Mouse (Mus musculus): ENCODE data around the gene Btbd19. TPM values are rescaled to one million over a fixed set of nuclear protein-coding genes. Genes with fewer than 3 reads are reported as not detected.

Btbd19 gene
- polyA plus RNA-seq, 1 experiment from 2014 or later = 4.9 TPM

DNA sequence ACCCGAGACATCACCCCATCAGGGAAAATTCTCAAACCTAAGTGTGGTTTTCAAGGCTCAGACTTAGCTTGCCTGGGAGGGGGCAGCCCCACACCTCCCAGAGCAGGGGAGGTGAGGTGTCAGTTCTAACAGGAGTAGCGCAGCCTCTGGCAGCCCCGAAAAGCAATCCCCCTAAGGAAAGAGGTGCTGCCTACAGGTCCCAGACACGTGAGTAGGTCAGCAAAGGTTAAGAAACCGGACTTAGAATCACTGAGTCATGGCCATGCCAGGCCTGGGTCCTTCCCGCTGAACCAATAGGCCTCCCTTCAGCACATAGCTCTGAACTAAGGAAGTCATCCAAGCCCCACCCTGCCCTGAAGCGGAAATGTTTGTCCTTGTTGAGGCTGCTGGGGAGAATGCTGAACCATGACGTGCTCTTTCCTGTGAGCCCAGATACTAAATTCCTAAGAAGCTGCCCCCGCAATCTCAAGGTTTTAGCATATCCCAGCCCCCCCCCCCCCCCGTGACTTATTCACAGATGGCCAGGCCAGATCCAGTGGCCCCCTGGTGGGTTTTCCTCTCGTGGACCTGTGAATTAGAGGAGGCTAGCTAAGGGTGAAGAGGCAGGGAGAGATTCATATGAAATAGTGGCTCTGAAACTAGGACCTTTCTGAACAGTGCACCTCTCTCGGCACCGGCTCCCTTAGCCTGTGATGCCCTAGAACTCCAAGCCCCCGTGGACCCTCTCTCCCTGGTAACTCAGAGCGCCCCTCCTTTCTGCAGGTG, 567 bp upstream of the Btbd19 start:
- H3K36me3 ChIP-seq (ENCODE audit: insufficient read depth, low read length) = 0 out of 2 replicates have a peak, but pooled peaks cover 6% of the 10 kb centered on the region
- ATAC-seq (replicated peaks; ENCODE audit: low FRiP score, low read depth) (peak; percentile 81), DNase-seq (ENCODE audit: low spot score) (peak; percentile 97)
- no peak for TF ChIP-seq CTCF (IDR thresholded peaks at IDR 0.05; ENCODE audit: low read depth)
- H3K4me2 ChIP-seq (ENCODE audit: low read length) = no peak overlapping the region; the same call in 1 of the 2 replicates
- 28% methylated on average over 15 of the region's 15 CpGs for whole genome bisulfite sequencing
- no peaks in the 10 kb centered on the region for H3K27me3 ChIP-seq (ENCODE audit: insufficient read depth, low read length)
- H3K4me3 ChIP-seq (replicated peaks; ENCODE audit: low read depth, low read length) = no peak overlapping the region
- H3K4me1 ChIP-seq (replicated peaks; ENCODE audit: insufficient read depth, low read length) = peaks cover 15% of the 10 kb centered on the region
- peak overlapping the region; percentile 88 for H3K27ac ChIP-seq
- no peaks in the 10 kb centered on the region for H3K9me3 ChIP-seq (replicated peaks; ENCODE audit: low read length)
- H3K9ac ChIP-seq (ENCODE audit: low read depth, low read length) = peak overlapping the region; percentile 43; the same call in 1 of the 2 replicates

- Histone ChIP-seq H3K36me3 (ENCODE audit: insufficient read depth, low read length) (0 out of 2 replicates have a peak, but pooled peaks cover 6% of the 10 kb centered on the region), H3K4me2 (ENCODE audit: low read length) (no peak overlapping the region; the same call in 1 of the 2 replicates), H3K9me3 (replicated peaks; ENCODE audit: low read length) (no peaks in the 10 kb centered on the region), H3K4me1 (replicated peaks; ENCODE audit: insufficient read depth, low read length) (peaks cover 19% of the 10 kb centered on the region), H3K4me3 (replicated peaks; ENCODE audit: low read depth, low read length) (no peak overlapping the region), H3K9ac (ENCODE audit: low read depth, low read length) (peak overlapping the region; percentile 43), H3K27ac (peak overlapping the region; percentile 88), H3K27me3 (ENCODE audit: insufficient read depth, low read length) (no peaks in the 10 kb centered on the region)
- TF ChIP-seq CTCF (IDR thresholded peaks at IDR 0.05; ENCODE audit: low read depth) = no peak
- 34% methylated on average over 14 of the region's 14 CpGs for WGBS
- DNase-seq (ENCODE audit: low spot score) (peak; percentile 52), ATAC-seq (replicated peaks; ENCODE audit: low FRiP score, low read depth) (no peak)
These were observed 792 bp downstream of the Btbd19 start for GRCm38 (mm10) chr4:117124518-117125347.

DNA sequence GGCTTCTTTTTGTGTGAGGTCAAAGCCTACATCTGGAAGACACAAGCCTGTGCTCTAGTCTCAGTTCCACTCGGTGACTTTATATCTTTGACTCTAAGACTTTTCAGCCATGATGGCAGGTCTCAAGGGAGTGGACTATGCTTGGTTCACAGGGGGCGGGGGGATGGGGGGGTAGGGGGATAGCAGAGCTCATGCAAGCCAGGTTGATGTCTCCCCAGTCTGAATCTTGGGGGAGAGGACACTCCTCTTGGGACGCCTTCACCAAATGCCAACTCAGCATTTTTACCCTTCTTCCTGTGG, 1.4 kb downstream of the Btbd19 start:
- ATAC-seq (replicated peaks; ENCODE audit: low FRiP score, low read depth) = no peak
- no peaks in the 10 kb centered on the region for H3K27me3 ChIP-seq (ENCODE audit: insufficient read depth, low read length)
- no peak for DNase-seq (ENCODE audit: low spot score)
- TF ChIP-seq CTCF (IDR thresholded peaks at IDR 0.05; ENCODE audit: low read depth) = no peak
- H3K36me3 ChIP-seq (ENCODE audit: insufficient read depth, low read length) = 0 out of 2 replicates have a peak, but pooled peaks cover 6% of the 10 kb centered on the region
- H3K4me2 ChIP-seq (ENCODE audit: low read length) = no peak overlapping the region
- H3K27ac ChIP-seq = peak overlapping the region; percentile 88; the same call in 1 of the 2 replicates
- 81% methylated on average over 3 of the region's 3 CpGs for WGBS
- H3K4me1 ChIP-seq (replicated peaks; ENCODE audit: insufficient read depth, low read length) = peaks cover 21% of the 10 kb centered on the region
- H3K9ac ChIP-seq (ENCODE audit: low read depth, low read length) = no peak overlapping the region
- H3K4me3 ChIP-seq (replicated peaks; ENCODE audit: low read depth, low read length) = no peak overlapping the region
- H3K9me3 ChIP-seq (replicated peaks; ENCODE audit: low read length) = no peaks in the 10 kb centered on the region

GRCm38 (mm10) chr4:117123546-117124217, 1.8 kb downstream of the Btbd19 start:
- Histone ChIP-seq H3K27ac (no peak overlapping the region), H3K27me3 (ENCODE audit: insufficient read depth, low read length) (no peaks in the 10 kb centered on the region), H3K4me3 (replicated peaks; ENCODE audit: low read depth, low read length) (no peak overlapping the region), H3K36me3 (ENCODE audit: insufficient read depth, low read length) (0 out of 2 replicates have a peak, but pooled peaks cover 6% of the 10 kb centered on the region), H3K9ac (ENCODE audit: low read depth, low read length) (no peak overlapping the region), H3K4me2 (ENCODE audit: low read length) (no peak overlapping the region), H3K9me3 (replicated peaks; ENCODE audit: low read length) (no peaks in the 10 kb centered on the region), H3K4me1 (replicated peaks; ENCODE audit: insufficient read depth, low read length) (peaks cover 21% of the 10 kb centered on the region)
- no peak for DNase-seq (ENCODE audit: low spot score)
- no peak for TF ChIP-seq CTCF (IDR thresholded peaks at IDR 0.05; ENCODE audit: low read depth)
- WGBS = 67% methylated on average over 8 of the region's 9 CpGs
- ATAC-seq (replicated peaks; ENCODE audit: low FRiP score, low read depth) = no peak

- H3K4me3 ChIP-seq (replicated peaks; ENCODE audit: low read depth, low read length) = no peak overlapping the region
- H3K27ac ChIP-seq = no peak overlapping the region
- H3K4me1 ChIP-seq (replicated peaks; ENCODE audit: insufficient read depth, low read length) = peaks cover 21% of the 10 kb centered on the region
- TF ChIP-seq CTCF (IDR thresholded peaks at IDR 0.05; ENCODE audit: low read depth) = no peak
- no peaks in the 10 kb centered on the region for H3K9me3 ChIP-seq (replicated peaks; ENCODE audit: low read length)
- H3K9ac ChIP-seq (ENCODE audit: low read depth, low read length) = no peak overlapping the region
- WGBS = 81% methylated on average over 4 of the region's 4 CpGs
- no peaks in the 10 kb centered on the region for H3K27me3 ChIP-seq (ENCODE audit: insufficient read depth, low read length)
- H3K4me2 ChIP-seq (ENCODE audit: low read length) = no peak overlapping the region
- DNase-seq (ENCODE audit: low spot score) = no peak
- no peaks in the 10 kb centered on the region for H3K36me3 ChIP-seq (ENCODE audit: insufficient read depth, low read length)
- no peak for ATAC-seq (replicated peaks; ENCODE audit: low FRiP score, low read depth)
These were observed 3.3 kb downstream of the Btbd19 start for GRCm38 (mm10) chr4:117122209-117122608.

Data from kidney, postnatal 0 days (tissue).